Comparison of ENCODE assay signal across 14 mouse cellular contexts in the genomic region with DNA sequence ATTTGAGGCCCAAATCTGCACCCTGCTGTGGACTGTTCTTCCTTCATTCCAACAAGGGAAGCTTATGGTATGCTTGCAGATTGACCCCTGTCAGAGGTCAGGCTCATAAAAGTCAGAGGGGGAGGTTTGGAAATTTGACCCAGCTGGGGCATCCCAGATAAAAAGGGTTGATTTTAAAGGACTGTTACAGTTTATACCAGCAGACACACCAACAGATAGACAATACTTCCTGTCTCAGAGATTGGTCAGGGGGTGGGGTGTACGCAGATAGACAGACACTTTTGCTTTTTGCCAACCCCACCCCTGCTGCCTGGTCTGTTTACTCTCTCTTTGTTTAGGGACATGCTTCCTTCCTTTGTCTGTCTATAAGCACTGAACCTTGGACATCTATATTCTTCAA.
DNase-seq lines count a peak whose midpoint lies in the region; ATAC-seq and TF ChIP-seq lines count a peak whose summit lies in the region.
"Had no signal": no experiment of that assay in that cellular context is flagged by ENCODE, and none has a peak within 500 bp of the region (broad histone marks: within the 10 kb centered on the region; RNA-seq: fewer than 3 reads in every experiment).

No protein-coding gene starts in this region.

- no peak for ATAC-seq in forebrain, embryonic 14.5 days
- ATAC-seq in kidney, postnatal 0 days (replicated peaks; ENCODE audit: low FRiP score, low read depth), result 0 out of 2 replicates have a peak, but pooled peaks have one; percentile 36
- no peak for ATAC-seq in limb, embryonic 11.5 days (ENCODE audit: insufficient number of reproducible peaks, low FRiP score, low TSS enrichment, low read depth)
- ATAC-seq: activated CD4-positive, CD25-positive, alpha-beta regulatory T cell, adult 4 months had no signal

- 19% methylated on average over 1 of the region's 1 CpGs for WGBS in forebrain, embryonic 10.5 days
- WGBS in forebrain, embryonic 14.5 days, result 73% methylated on average over 1 of the region's 1 CpGs
- WGBS in kidney, postnatal 0 days, result 42% methylated on average over 1 of the region's 1 CpGs
- 75% methylated on average over 1 of the region's 1 CpGs for WGBS in kidney, adult 2 months
- 19% methylated on average over 1 of the region's 1 CpGs for WGBS in limb, embryonic 11.5 days

- no peak for TF ChIP-seq CTCF in kidney, postnatal 0 days (IDR thresholded peaks at IDR 0.05; ENCODE audit: low read depth)
- TF ChIP-seq CTCF in kidney, adult 2 months (conservative IDR thresholded peaks at IDR 0.05; ENCODE audit: insufficient read depth, insufficient read length, low read depth, low read length), result no peak

- H3K36me3 ChIP-seq in forebrain, embryonic 10.5 days (replicated peaks), result no peaks in the 10 kb centered on the region
- H3K36me3 ChIP-seq in forebrain, embryonic 14.5 days (ENCODE audit: control insufficient read depth, insufficient read depth, low read length), result no peaks in the 10 kb centered on the region
- H3K36me3 ChIP-seq in kidney, postnatal 0 days (ENCODE audit: insufficient read depth, low read length), result no peaks in the 10 kb centered on the region
- no peaks in the 10 kb centered on the region for H3K36me3 ChIP-seq in kidney, adult 2 months (ENCODE audit: control insufficient read depth, insufficient read depth, low read length)
- no peaks in the 10 kb centered on the region for H3K36me3 ChIP-seq in limb, embryonic 11.5 days (ENCODE audit: control insufficient read depth, insufficient read depth, low read length)

- DNase-seq in forebrain, embryonic 10.5 days (ENCODE audit: extremely low spot score, low spot score), result peak; percentile 29
- no peak for DNase-seq in forebrain, embryonic 14.5 days (ENCODE audit: low spot score)
- DNase-seq in kidney, postnatal 0 days (ENCODE audit: low spot score), result peak; percentile 45
- no peak for DNase-seq in kidney, adult 2 months
- peak; percentile 56 for DNase-seq in limb, embryonic 11.5 days (ENCODE audit: low spot score)
- DNase-seq in mesoderm, embryonic 11.5 days (ENCODE audit: low read depth, low spot score), result peak; percentile 82
- DNase-seq in layer of hippocampus, adult 9-10 months (ENCODE audit: low spot score), result no peak
- DNase-seq in thymus, postnatal 36 days, result no peak
- DNase-seq: cerebellum, adult 8-10 months; heart, postnatal 36 days; kidney, adult 11 months; left cerebral cortex, postnatal 4 days; liver, postnatal 0 days had no signal

- no peak for TF ChIP-seq POLR2A in kidney, adult 2 months (IDR thresholded peaks at IDR 0.05; ENCODE audit: low read depth, low read length)

- H3K4me3 ChIP-seq in forebrain, embryonic 10.5 days, result no peak overlapping the region
- no peak overlapping the region for H3K4me3 ChIP-seq in forebrain, embryonic 14.5 days (ENCODE audit: low read depth, low read length)
- no peak overlapping the region for H3K4me3 ChIP-seq in kidney, postnatal 0 days (replicated peaks; ENCODE audit: low read depth, low read length)
- H3K4me3 ChIP-seq in kidney, adult 2 months (ENCODE audit: insufficient read depth, low read depth, low read length), result no peak overlapping the region
- no peak overlapping the region for H3K4me3 ChIP-seq in limb, embryonic 11.5 days (ENCODE audit: low read depth, low read length)

- no peaks in the 10 kb centered on the region for H3K27me3 ChIP-seq in forebrain, embryonic 10.5 days (ENCODE audit: poor library complexity, severe bottlenecking)
- no peaks in the 10 kb centered on the region for H3K27me3 ChIP-seq in forebrain, embryonic 14.5 days (replicated peaks; ENCODE audit: control insufficient read depth, insufficient read depth, low read length)
- no peaks in the 10 kb centered on the region for H3K27me3 ChIP-seq in kidney, postnatal 0 days (ENCODE audit: insufficient read depth, low read length)
- H3K27me3 ChIP-seq in kidney, adult 2 months (replicated peaks; ENCODE audit: control insufficient read depth, insufficient read depth, low read length), result no peaks in the 10 kb centered on the region
- no peaks in the 10 kb centered on the region for H3K27me3 ChIP-seq in limb, embryonic 11.5 days (ENCODE audit: control insufficient read depth, insufficient read depth, low read length)

- no peak overlapping the region for H3K9ac ChIP-seq in forebrain, embryonic 14.5 days (ENCODE audit: low read length)
- H3K9ac ChIP-seq in kidney, postnatal 0 days (ENCODE audit: low read depth, low read length), result no peak overlapping the region
- H3K9ac ChIP-seq in limb, embryonic 11.5 days (ENCODE audit: low read length), result no peak overlapping the region
- H3K9ac ChIP-seq: liver, postnatal 0 days had no signal

- H3K9me3 ChIP-seq in forebrain, embryonic 10.5 days, result no peaks in the 10 kb centered on the region
- no peaks in the 10 kb centered on the region for H3K9me3 ChIP-seq in forebrain, embryonic 14.5 days (replicated peaks; ENCODE audit: control insufficient read depth, low read length)
- H3K9me3 ChIP-seq in kidney, postnatal 0 days (replicated peaks; ENCODE audit: low read length), result no peaks in the 10 kb centered on the region
- no peaks in the 10 kb centered on the region for H3K9me3 ChIP-seq in limb, embryonic 11.5 days (ENCODE audit: control insufficient read depth, low read length)

- H3K27ac ChIP-seq in forebrain, embryonic 10.5 days, result peak overlapping the region; percentile 53; the same call in 1 of the 2 replicates
- H3K27ac ChIP-seq in forebrain, embryonic 14.5 days (ENCODE audit: low read depth, low read length), result no peak overlapping the region
- no peak overlapping the region for H3K27ac ChIP-seq in kidney, postnatal 0 days
- no peak overlapping the region for H3K27ac ChIP-seq in kidney, adult 2 months (ENCODE audit: insufficient read depth, low read depth, low read length)
- no peak overlapping the region for H3K27ac ChIP-seq in limb, embryonic 11.5 days (replicated peaks; ENCODE audit: low read depth, low read length)

- peaks cover 25% of the 10 kb centered on the region for H3K4me1 ChIP-seq in forebrain, embryonic 10.5 days
- H3K4me1 ChIP-seq in forebrain, embryonic 14.5 days (ENCODE audit: control insufficient read depth, insufficient read depth, low read length), result no peaks in the 10 kb centered on the region
- H3K4me1 ChIP-seq in kidney, postnatal 0 days (replicated peaks; ENCODE audit: insufficient read depth, low read length), result peaks cover 25% of the 10 kb centered on the region
- peaks cover 10% of the 10 kb centered on the region; the same call in 1 of the 2 replicates for H3K4me1 ChIP-seq in kidney, adult 2 months (ENCODE audit: control insufficient read depth, insufficient read depth, low read length)
- peaks cover 25% of the 10 kb centered on the region for H3K4me1 ChIP-seq in limb, embryonic 11.5 days (ENCODE audit: control insufficient read depth, insufficient read depth, low read length)

- no peak overlapping the region for H3K4me2 ChIP-seq in forebrain, embryonic 14.5 days (ENCODE audit: low read length)
- no peak overlapping the region for H3K4me2 ChIP-seq in kidney, postnatal 0 days (ENCODE audit: low read length)
- H3K4me2 ChIP-seq in limb, embryonic 11.5 days (ENCODE audit: low read depth, severe bottlenecking), result no peak overlapping the region

Comparison
In these comparisons a context has a peak if more than half of its experiments do, and no peak if none do; other contexts are left out.
1. DNase-seq: peak in forebrain, embryonic 10.5 days (single experiment), kidney, postnatal 0 days (single experiment), limb, embryonic 11.5 days (single experiment) and mesoderm, embryonic 11.5 days (single experiment); none in forebrain, embryonic 14.5 days (single experiment), kidney, adult 2 months (single experiment), layer of hippocampus, adult 9-10 months (single experiment) and thymus, postnatal 36 days (0 of 2).